Mouse (Mus musculus): ENCODE results near the gene Mef2b. TPM values are rescaled to one million over a fixed set of nuclear protein-coding genes. Genes with fewer than 3 reads are reported as not detected.

The Mef2b gene
- total RNA-seq (2021), result under 1 TPM in 1 of 2 experiments, not detected in 1; 0.31 TPM
- long read RNA-seq, experiment 1, partial matches to known transcripts, result 0 of 3 reads
- long read RNA-seq, experiment 1, other reads (novel, unspliced or antisense), result 3 of 3 reads
- long read RNA-seq, experiment 2, result 0 reads

DNA sequence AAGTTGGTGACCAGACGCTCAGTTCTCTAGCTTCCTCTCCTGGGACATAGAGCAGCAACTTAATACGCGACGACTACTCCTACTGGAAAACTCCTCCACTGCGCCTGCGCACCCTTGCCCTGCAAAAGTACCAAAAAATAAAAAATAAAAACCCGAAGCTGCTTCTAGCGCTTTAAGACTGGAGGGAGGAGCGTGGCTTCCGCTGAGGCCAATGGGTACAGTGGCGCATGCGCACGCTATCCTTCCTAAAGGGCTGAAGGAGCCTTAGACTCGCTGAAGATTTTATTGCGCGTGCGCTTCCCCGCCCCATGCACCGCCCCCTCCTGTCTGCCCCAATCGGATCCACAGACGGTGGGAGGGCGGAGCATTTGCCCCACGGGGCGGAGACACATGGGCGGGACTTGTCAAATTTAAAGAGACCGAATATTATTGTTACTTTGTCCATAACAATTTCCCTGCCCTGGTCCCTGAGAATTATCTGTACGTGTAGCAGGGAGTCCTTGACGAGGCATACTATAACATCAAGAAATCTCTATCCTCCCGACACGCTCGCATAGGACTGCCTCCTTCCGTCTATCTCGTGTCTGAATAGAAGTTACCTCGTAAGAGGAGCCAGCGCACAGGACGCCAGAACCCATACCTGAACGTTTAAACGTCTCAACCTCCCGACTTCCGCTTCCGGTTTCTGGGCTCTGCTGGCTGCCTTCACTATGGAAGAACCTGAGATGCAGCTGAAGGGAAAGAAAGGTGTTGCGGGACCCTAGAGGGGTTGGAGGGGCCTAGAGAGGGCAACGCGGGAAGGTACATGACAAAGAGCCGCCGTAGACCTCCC, at the start of gene Mef2b, which contains the start of the genes Rfxank and Borcs8:
Mef2b (plus strand) TSS at position 686 of the 832 bp plus-strand sequence.
Rfxank (minus strand) TSS at position 129 of the 832 bp plus-strand sequence.
Borcs8 (plus strand) TSS at position 474 of the 832 bp plus-strand sequence.
- DNase-seq, result peak; percentile 99

- DNase-seq, result no peak
Measured at GRCm38 (mm10) chr8:70092786-70093185, 46.7 kb upstream of the Mef2b start.

DNA sequence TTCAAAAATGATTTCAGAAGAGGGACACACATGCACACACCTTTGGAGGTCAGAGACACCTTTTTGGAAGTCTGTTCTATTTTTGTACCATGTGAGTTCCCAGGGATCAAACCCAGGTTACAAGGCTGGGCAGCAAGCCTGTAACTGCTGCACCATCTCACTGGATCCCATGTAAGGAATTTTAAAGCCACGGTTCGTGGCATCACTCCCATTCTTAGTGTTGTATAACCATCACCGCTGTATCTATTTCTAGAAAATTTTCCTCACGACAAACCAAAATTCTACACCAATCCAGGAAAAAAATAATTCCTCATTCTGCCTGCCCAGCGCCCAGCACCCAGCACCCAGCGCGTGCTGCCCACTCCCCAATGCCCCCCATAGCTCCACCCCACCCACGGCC, 40.2 kb upstream of the Mef2b start:
- peak in 1 of 2 experiments; percentile 4 for DNase-seq

DNA sequence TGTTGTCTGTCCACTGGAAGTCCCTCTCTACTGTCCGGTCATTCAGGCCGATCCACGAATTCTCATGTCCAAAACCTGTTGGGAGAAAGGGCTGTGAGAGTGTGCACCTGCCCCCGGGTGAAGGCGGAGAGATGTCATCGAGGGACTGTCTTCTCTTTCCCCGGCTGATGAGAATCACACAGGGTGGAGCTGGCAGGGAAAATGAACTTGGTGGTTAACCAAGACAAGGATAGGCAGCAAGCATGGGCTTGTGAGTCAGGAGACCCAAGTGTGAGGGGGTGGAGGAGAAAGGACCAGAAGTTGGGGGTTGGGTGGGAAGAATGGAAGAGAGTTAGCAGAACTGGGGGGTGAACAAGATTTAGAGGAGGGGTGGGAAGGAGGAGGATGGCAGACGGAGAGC, 39.3 kb upstream of the Mef2b start:
- no peak for DNase-seq

GRCm38 (mm10) chr8:70104506-70104905, 35.0 kb upstream of the Mef2b start:
- peak; percentile 28 to 37 for DNase-seq

- DNase-seq, result no peak
Measured at GRCm38 (mm10) chr8:70104922-70105321, 34.6 kb upstream of the Mef2b start.

GRCm38 (mm10) chr8:70110451-70110850, 29.1 kb upstream of the Mef2b start:
- DNase-seq, result no peak

DNA sequence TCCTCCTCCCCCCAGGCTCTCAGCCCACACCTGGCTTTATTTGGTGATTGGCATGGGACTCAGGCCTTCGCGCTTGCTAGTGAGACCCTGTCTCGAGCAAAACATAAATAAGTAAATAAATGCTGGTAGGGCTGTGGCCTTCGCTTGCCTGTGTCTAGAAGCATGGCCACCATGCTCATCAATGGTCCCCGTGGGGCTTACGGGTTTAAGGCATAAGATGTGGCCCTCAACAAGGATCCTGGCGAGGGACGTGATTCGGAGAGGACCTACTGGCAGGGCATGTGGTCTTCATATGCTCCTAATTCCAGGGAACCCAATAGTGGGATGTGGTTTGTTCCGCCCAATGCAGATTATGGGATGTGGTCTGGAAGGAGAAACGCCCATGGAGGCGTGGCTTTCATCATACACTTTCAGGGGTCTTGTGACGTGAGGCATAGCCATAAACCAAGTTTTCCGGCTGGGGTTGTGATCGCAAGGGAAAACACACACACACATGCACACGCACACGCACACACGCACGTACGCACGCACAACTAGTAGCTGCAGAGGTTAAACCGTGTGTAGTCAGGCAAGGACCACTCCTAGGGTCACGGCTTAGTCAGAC, 28.2 kb upstream of the Mef2b start:
- no peak for DNase-seq

- no peak for DNase-seq
Measured at GRCm38 (mm10) chr8:70112401-70113016, 27.0 kb upstream of the Mef2b start.

DNA sequence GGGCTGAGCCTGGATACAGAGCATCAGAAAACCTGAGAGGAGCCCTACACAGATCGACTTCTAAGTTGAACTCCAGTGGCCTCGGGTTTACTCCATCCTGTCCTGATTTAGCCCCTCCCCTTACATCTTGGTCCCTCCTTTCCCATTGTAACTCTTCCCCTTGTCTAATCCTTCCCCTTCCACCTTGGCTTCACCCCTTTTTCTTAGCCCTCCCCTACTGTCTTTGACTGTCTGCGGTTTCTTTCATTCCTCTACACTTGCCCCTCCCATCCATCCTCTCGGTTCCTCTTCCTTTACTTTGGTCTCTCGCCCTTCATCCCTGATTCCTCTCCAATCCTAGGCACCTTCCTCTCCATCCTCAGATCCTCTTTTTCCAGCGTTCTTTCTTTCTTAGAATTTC, 25.0 kb upstream of the Mef2b start:
- no peak for DNase-seq

DNA sequence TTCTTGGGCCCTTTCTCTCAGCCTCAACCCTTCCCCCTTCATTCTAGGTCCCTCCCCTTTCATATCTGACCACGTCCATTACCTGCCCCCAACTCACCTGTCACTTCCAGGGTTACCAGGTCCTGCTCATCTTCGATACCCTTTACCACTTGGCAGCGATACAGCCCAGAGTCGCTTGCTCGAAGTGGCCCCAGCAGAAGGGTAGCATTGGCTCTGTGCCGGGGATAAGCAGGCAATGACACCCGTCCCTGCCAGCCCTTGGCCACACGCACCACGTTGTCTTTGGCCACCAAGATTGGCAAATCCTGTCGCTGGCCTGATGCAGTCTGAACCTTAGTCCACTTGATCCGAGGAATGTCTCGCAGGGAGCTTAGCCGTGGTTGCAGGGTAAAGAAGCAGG, 24.6 kb upstream of the Mef2b start:
- no peak for DNase-seq

GRCm38 (mm10) chr8:70117611-70118010, 21.9 kb upstream of the Mef2b start:
- no peak for DNase-seq

DNA sequence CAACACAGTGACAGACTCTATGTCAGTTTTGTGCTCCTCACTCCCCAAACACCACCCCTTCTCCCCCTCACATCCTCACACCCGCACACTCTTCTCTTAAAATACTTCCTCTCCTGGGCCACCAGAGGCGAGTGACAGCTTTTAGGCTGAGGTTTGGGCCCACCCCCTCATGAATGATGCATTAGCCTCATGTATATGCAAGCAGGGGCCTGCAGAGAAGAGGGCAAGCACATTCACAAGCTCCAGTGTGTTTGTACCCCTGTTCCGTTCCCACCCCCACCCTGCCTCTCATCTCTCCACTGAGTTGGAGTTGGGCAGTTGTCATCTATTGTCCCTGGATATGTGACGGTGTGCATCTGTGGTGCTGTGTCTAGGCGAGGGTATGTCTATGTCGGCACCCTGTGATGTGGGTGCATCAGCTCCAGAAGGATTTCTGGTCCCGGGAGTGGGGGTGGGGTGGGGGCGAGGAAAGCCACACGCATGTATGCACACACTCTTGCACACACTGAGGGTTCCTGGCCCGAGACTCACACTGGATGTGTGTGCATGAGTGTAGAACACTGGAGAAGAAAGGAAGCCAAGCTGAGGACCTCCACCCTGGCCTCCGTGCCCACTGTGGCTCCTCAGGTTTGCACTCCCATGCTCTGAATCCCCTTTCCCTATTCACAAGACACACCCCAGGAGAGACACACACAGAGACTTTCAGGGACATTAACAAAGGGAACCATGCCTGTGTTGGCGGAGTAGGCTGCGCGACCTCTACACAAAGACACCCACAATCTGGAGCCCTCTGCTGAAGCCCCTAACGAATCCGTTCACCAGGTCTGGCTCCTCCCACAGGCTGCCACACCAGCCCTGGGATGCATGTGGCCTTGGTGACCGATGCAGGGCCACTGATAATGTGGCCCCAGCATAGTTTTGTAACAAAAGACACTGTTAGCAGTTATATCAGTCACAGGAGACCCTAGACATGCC, 20.5 kb upstream of the Mef2b start:
- DNase-seq, result no peak

GRCm38 (mm10) chr8:70120667-70121066, 18.8 kb upstream of the Mef2b start, which contains the start of gene Ncan:
TSS of gene Ncan (minus strand) at chr8:70120873.
- peak in 1 of 2 experiments; percentile 24 for DNase-seq

DNA sequence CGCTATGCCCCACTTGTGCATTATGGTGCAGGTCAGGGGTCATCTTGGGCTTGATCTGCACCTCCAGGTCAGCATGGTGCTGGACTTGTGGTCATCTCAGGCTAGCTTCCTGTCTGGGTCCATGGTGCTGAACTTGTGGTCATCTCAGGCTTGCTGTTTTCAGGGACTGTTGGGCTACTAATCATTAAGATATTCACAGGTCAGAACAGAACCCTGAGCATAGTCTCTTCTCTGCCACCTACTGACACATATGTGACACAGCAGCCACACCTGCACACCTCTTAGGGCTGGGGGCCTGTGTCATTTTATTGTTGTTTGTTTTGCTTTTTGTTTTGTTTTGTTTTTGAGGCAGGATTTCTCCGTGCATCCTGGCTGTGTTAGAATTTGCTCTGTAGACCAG, 16.6 kb upstream of the Mef2b start:
- no peak for DNase-seq

DNA sequence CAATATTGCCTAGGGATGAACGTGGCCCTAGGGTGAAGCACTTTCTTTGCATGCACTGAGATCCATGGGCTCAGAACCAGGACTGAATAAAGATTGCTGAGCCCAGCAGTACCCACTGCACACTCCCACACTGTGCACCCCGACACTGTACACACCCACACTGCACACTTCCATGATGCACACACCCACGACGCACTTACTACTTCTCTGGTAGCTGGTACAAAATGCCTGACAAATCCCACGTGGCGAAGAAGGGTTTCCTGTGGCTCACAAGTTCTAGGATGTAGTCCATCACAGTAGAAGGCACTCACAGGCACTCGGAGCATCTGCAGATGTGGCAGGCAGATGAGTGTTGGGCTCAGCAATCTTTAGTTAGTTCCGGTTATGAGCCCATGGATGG, 14.5 kb upstream of the Mef2b start:
- DNase-seq, result no peak

GRCm38 (mm10) chr8:70128435-70128834, 11.1 kb upstream of the Mef2b start:
- peak; percentile 83 to 86 for DNase-seq

GRCm38 (mm10) chr8:70129309-70129952, 10.1 kb upstream of the Mef2b start:
- peak; percentile 41 to 72 for DNase-seq

DNA sequence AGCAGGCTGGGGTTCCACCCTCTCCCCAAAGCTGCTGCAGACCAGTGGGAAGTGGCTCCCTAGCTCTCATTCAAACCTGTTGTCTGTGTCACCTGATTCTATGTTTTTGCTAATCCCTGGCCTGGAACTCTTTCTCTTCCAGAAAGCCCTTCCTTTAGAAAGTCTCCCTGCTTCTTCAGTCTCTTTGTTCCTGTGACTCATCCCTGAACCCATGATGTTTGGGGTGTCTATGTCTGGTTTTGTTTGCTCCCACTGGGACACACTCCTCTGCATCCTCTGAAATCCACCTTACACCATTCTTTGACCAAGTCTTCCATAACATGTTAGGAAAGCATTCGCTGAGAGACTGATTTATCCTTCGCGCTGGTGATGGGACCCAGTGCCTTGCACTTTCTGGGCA, 9.4 kb upstream of the Mef2b start:
- no peak for DNase-seq

DNA sequence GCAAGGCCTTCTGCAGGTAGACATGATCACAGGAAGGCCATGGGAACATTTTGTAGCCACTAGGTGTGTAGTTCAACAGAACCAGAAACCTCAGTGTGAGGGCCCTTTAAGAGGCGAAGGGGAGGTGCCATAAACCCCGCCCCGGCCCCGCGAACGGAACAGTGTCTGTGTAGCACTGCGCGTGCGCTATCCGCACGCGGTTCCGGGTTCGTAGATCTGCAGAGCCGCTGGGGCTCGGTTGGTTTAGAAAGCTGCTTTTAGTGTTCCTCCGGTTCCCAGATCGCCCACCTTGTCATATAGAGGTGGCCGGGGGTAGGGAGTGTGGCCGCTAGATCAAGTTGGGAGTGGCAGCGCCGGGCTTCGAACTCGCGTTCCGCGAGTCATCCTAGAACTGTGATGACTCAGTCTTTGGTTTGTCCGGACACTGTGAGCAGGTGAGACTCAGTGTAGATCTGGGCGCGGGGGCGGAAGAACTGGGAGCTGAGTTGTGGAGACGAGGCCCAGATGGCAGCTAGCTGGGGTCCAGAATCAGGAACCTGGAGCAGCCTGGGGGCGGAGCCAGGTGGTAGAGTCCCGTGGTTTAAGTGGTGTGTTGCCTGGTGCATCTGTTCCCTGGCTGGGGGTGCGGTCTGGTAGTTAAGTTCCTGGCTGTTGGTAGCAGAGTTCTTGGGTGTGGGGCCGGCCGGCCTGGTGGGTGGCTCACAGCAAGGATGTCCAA, 8.2 kb upstream of the Mef2b start, which contains the start of gene Nr2c2ap:
Nr2c2ap (plus strand) TSS at position 168 of the 718 bp plus-strand sequence.
- peak; percentile 89 to 90 for DNase-seq

All from heart, adult 18-20 months (tissue).